Comparison of ENCODE assay signal across 14 mouse cellular contexts in genomic region chr9:71763273-71763672, GRCm38 (mm10).
"Had no signal": no experiment of that assay in that cellular context is flagged by ENCODE, and none has a peak within 500 bp of the region (broad histone marks: within the 10 kb centered on the region; RNA-seq: fewer than 3 reads in every experiment).

No protein-coding gene starts in this region.

- H3K9ac ChIP-seq: limb, embryonic 15.5 days; liver, embryonic 12.5 days; lung, embryonic 14.5 days; midbrain, embryonic 15.5 days; neural tube, embryonic 13.5 days had no signal

- H3K27me3 ChIP-seq: limb, embryonic 15.5 days had no signal

- H3K9me3 ChIP-seq: limb, embryonic 15.5 days; midbrain, embryonic 15.5 days; neural tube, embryonic 13.5 days had no signal

- H3K36me3 ChIP-seq: limb, embryonic 15.5 days; liver, embryonic 12.5 days; midbrain, embryonic 10.5 days; midbrain, embryonic 15.5 days; neural tube, embryonic 13.5 days had no signal

- H3K4me2 ChIP-seq: limb, embryonic 15.5 days; liver, embryonic 12.5 days; lung, embryonic 14.5 days; midbrain, embryonic 15.5 days; neural tube, embryonic 13.5 days had no signal

- ATAC-seq: intestine, embryonic 16.5 days; liver, embryonic 12.5 days; midbrain, embryonic 15.5 days had no signal

- DNase-seq: kidney, postnatal 36 days; lung, embryonic 14.5 days; lung, postnatal 10 days; lung, postnatal 4 days; retina, postnatal 1 day; right cerebral cortex, postnatal 4 days; thymus, adult 18-20 months; thymus, postnatal 14 days had no signal

- H3K27ac ChIP-seq: limb, embryonic 15.5 days; liver, embryonic 12.5 days; midbrain, embryonic 10.5 days; midbrain, embryonic 15.5 days; neural tube, embryonic 13.5 days had no signal

- H3K4me3 ChIP-seq: limb, embryonic 15.5 days; liver, embryonic 12.5 days; midbrain, embryonic 10.5 days; midbrain, embryonic 15.5 days; neural tube, embryonic 13.5 days had no signal
